Mouse (Mus musculus): ENCODE measurements at regions not wholly inside any gene's neighbourhood (a gene's known extent, or its start where the extent isn't known, plus 50 kb on each side); places are given as distances from the start of the nearest gene placed in this dataset.
"Not testable (repeated sequence)": the region's sequence is repeated elsewhere in the genome, so short reads cannot be mapped to it uniquely, and the experiment has no call there.

GRCm38 (mm10) chr13:46026018-46026417 is 61.2 kb upstream of the Atxn1 start:
- DNase-seq, result no peak

- peak; percentile 33 for DNase-seq
Measured at GRCm38 (mm10) chr13:46023630-46024041, 58.8 kb upstream of the Atxn1 start.

GRCm38 (mm10) chr13:46023187-46023586 is 58.4 kb upstream of the Atxn1 start:
- no peak for DNase-seq

- DNase-seq, result no peak
Measured at GRCm38 (mm10) chr13:46020945-46021835, 56.4 kb upstream of the Atxn1 start.

- DNase-seq, result peak; percentile 69
Measured at GRCm38 (mm10) chr13:46019431-46020166, 54.8 kb upstream of the Atxn1 start.

- DNase-seq, result no peak
Measured at GRCm38 (mm10) chr13:46018903-46019430, 54.2 kb upstream of the Atxn1 start.

- no peak for DNase-seq
Measured at GRCm38 (mm10) chr13:46017742-46018141, 52.9 kb upstream of the Atxn1 start.

GRCm38 (mm10) chr13:46017011-46017410 is 52.2 kb upstream of the Atxn1 start:
- DNase-seq, result not testable (repeated sequence)

- DNase-seq, result no peak
Measured at GRCm38 (mm10) chr13:46015231-46015630, 50.4 kb upstream of the Atxn1 start.

GRCm38 (mm10) chr13:46014637-46015036 is 49.8 kb upstream of the Atxn1 start:
- DNase-seq, result no peak

Measured in cerebellum, adult 9-10 months (tissue).